Mouse (Mus musculus): ENCODE data around the gene Ppp1ca. TPM values are rescaled to one million over a fixed set of nuclear protein-coding genes. Genes with fewer than 3 reads are reported as not detected.

Gene Ppp1ca
- polyA plus RNA-seq, 1 experiment from 2014 or later: 1,070 TPM

DNA sequence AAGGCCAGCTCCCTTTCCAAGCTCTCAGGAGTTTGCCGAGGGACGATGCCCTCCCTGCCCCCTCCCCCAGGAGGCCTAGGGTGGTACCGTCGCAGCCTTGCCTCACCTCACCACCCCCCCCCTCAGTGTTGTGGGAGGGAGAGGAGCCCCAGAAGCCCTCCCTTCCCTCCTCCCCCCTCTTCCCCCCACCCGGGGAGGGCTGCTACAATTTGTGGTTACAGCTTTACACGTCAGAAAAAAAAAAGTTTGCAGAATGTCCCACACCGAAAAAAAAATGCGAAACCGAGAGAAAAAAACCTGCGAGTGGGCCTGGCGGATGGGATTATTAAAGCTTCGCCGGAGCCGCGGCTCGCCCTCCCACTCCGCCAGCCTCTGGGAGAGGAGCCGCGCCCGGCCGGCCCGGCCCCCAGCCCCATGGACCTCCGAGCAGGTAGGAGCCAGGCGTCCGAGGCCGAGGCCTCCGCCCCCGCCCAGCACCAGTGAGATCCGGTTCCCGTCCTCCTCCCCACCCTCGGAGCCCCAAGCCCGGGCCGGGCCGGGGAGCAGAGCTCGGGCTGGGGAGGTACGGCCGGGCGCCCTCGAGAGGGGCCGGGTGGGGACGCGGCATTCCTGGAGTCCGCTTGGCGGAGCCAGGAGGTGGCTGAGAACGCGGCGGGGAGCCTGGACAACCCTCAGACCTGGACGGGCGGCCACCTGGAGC, 22.4 kb downstream of the Ppp1ca start, which contains the start of the genes Clcf1 and AC109138.7:
TSS of gene Clcf1 (plus strand) at position 168 of the 700 bp plus-strand sequence.
TSS of gene AC109138.7 (plus strand) at position 287 of the 700 bp plus-strand sequence.
- Histone ChIP-seq H3K27me3 (ENCODE audit: low read depth, poor library complexity, severe bottlenecking) (peaks cover 44% of the 10 kb centered on the region), H3K4me1 (peaks cover 76% of the 10 kb centered on the region), H3K36me3 (no peaks in the 10 kb centered on the region), H3K9me3 (replicated peaks) (no peaks in the 10 kb centered on the region), H3K27ac (peak within 1 kb of the TSS; percentile 97), H3K4me3 (peak within 1 kb of the TSS; percentile 83)
- under 1% methylated on average over 49 of the region's 49 CpGs for WGBS
- peak; percentile 78 for DNase-seq (ENCODE audit: low spot score)

DNA sequence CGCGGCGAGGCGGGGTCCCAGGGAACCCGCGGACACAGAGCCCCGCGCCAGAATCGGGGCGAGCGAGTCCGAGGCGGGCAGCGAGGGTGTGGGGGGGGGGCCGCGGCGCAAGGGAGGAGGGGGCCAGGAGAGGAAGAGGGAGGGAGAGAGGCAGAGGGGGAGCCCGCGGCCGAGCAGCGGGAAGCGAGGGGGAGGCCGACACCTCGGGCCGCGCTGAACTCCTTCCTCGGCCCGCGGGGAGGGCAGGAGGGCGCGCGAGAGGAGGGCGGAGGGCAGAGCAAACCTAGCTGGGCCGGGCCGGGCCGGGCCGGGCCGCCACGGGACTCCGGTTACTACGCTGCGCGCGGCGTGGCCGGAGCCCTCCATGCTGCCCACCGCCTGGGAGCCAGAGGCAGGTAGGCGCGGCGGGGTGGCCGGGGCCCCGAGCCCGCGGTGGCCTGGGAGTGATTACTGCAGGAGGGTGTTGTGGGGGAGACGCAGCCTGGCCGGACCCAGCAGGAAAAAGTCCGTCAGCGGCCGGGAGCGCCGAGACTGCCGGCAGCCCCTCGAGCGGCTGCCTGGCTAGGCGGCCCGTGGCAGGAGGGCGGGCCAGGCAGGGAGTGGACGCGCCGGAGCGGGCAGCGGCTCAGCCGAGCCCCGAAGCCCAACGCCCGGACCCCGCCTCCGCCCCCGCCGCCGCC, 23.0 kb downstream of the Ppp1ca start:
- Histone ChIP-seq H3K4me3 (peak overlapping the region; percentile 83), H3K27me3 (ENCODE audit: low read depth, poor library complexity, severe bottlenecking) (peaks cover 44% of the 10 kb centered on the region), H3K9me3 (replicated peaks) (no peaks in the 10 kb centered on the region), H3K4me1 (peaks cover 83% of the 10 kb centered on the region), H3K36me3 (no peaks in the 10 kb centered on the region), H3K27ac (peak overlapping the region; percentile 97)
- peak; percentile 73 for DNase-seq (ENCODE audit: low spot score)
- 1% methylated on average over 74 of the region's 81 CpGs for WGBS

DNA sequence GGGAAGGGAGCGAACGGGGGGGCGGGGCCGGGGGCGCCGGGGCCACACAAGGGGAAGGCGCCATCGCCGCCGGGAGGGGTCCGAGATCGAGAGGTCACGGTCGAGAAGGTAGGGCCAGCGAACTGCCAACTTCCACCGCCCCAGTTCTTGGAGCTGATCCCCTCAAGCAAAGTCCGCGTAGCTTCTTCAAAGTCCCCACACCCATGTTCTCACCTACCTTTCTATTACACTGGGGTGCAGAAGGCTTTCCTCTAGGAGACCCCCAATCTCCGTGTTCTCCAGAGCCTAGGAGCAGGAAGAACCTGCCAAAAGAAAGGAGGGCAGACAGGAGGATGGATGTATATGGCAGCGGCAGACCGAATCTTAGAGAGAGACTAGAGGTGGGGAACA, 23.6 kb downstream of the Ppp1ca start:
- Histone ChIP-seq H3K4me3 (peak overlapping the region; percentile 83), H3K36me3 (0 out of 2 replicates have a peak, but pooled peaks cover 3% of the 10 kb centered on the region), H3K27me3 (ENCODE audit: low read depth, poor library complexity, severe bottlenecking) (peaks cover 45% of the 10 kb centered on the region), H3K9me3 (replicated peaks) (no peaks in the 10 kb centered on the region), H3K4me1 (peaks cover 88% of the 10 kb centered on the region), H3K27ac (peak overlapping the region; percentile 97)
- WGBS: 2% methylated on average over 20 of the region's 21 CpGs
- peak; percentile 60 for DNase-seq (ENCODE audit: low spot score)

DNA sequence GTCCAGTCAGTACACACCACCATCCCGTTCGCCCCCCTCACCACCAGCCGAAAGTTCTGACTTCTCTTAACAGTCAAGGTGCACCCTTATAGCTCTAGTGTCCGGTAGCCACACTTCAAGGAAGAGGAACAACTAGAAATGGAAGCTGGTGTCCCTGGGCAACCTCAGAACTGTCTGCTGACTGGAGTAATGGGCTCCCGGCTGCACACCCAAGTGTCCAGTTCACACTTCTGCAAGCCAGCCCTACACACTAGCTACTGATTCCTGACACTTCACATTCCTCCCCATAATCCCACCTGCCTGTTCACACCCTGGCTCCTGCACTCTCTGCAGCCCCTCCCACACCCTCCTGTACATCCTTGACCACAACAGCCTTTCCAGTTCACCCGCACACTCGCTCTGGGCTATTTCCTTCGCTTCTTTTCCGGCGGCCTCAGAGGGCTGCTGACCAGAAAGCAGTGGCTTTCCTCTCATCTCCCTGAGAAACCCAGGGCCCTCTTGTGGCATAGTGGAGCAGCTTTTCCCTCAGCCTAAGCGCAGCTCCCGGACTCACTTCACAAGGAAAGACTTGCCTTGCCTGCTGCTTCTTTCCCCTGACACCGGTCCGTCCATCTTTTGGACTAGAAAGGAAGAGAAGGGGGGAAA, 24.3 kb downstream of the Ppp1ca start:
- H3K9me3 ChIP-seq (replicated peaks): no peaks in the 10 kb centered on the region
- 16% methylated on average over 14 of the region's 14 CpGs for WGBS
- H3K36me3 ChIP-seq: peaks cover 9% of the 10 kb centered on the region; the same call in 1 of the 2 replicates
- H3K4me1 ChIP-seq: peaks cover 95% of the 10 kb centered on the region
- peak overlapping the region; percentile 83 for H3K4me3 ChIP-seq
- H3K27me3 ChIP-seq (ENCODE audit: low read depth, poor library complexity, severe bottlenecking): peaks cover 51% of the 10 kb centered on the region
- peak; percentile 61 for DNase-seq (ENCODE audit: low spot score)
- H3K27ac ChIP-seq: peak overlapping the region; percentile 97

DNA sequence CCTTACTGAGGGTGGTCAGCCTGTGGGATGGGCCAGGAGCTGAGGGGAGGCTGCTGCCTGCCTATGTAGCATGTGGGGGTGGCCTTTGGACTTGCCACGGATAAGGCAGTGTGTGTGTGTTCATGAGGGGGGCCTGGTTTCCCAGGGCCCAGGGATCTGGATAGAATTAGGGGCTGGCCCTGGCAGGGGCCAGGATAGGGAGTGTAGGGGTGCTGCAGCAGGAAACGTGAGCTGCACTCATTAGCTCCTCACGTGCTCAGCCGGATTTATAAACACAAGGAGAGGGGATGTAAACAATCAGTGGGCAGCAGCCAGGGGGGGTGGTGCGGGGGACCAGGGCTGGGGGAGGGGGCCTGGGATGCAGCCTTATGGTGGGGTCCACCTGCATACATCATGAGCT, 25.3 kb downstream of the Ppp1ca start:
- H3K4me3 ChIP-seq: peak overlapping the region; percentile 83
- peak overlapping the region; percentile 97 for H3K27ac ChIP-seq
- peaks cover 51% of the 10 kb centered on the region for H3K27me3 ChIP-seq (ENCODE audit: low read depth, poor library complexity, severe bottlenecking)
- peaks cover 95% of the 10 kb centered on the region for H3K4me1 ChIP-seq
- DNase-seq (ENCODE audit: low spot score): peak; percentile 58
- WGBS: 2% methylated on average over 5 of the region's 5 CpGs
- peaks cover 19% of the 10 kb centered on the region for H3K36me3 ChIP-seq
- no peaks in the 10 kb centered on the region for H3K9me3 ChIP-seq (replicated peaks)

DNA sequence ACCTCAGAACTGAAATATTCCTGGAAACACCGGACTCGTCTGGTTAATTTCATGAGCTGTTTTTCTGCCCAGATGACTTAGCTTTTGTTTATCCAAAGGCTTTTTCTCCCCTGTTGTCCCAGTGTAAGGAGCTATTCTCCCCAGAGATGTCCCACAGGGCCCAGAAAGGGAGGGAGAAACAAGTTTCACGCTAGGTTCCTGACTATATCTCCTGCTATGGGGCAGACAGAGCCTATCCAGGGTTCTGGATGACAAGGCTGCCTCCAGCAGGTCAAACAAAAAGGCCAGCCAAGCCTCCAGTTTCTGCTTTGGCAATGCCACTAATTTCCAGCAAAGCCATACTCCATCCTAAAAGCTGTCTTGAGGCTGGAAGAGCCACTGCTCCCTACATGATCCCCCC, 26.0 kb downstream of the Ppp1ca start:
- peaks cover 95% of the 10 kb centered on the region for H3K4me1 ChIP-seq
- WGBS: 54% methylated on average over 3 of the region's 3 CpGs
- H3K27me3 ChIP-seq (ENCODE audit: low read depth, poor library complexity, severe bottlenecking): peaks cover 51% of the 10 kb centered on the region
- peak overlapping the region; percentile 97; the same call in 1 of the 2 replicates for H3K27ac ChIP-seq
- H3K4me3 ChIP-seq: no peak overlapping the region
- DNase-seq (ENCODE audit: low spot score): no peak
- peaks cover 26% of the 10 kb centered on the region for H3K36me3 ChIP-seq
- no peaks in the 10 kb centered on the region for H3K9me3 ChIP-seq (replicated peaks)

DNA sequence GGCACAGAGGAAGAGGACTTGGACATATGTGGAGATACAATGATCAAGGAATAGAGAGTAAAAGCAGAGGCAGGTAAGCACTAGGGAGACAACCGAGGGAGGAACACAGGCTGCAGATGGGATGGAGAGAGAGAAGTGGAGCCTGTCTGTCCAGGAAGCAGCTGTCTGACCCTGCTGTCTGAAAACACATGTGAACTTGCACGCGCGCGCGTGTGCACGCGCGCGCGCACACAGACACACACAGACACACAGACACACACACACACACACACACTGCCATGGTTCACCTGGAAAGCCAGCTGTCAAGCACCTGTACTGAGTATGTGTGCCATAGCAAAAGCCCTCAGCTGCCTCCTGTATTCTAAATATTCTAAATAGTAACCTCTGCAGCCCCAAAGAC, 26.4 kb downstream of the Ppp1ca start:
- H3K4me1 ChIP-seq: peaks cover 92% of the 10 kb centered on the region

DNA sequence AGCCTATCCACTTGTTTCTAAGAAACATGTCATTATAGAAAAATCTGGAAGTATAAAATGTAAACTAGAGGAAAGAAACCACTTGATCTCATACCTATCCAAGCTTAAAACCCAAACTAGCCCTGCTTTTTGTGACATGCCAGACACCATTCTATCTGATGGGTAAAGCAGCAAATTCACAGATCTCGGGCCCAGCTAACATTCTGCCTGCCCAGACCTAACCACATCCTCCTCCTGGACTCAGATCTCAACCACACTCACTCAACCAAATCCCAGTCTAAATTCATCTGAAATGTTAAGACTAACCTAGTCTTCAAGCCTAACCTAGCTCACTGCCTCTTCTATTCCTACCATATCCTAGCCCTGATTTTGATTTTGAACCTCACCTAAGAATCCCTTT, 26.9 kb downstream of the Ppp1ca start:
- WGBS: 75% methylated on average over 1 of the region's 1 CpGs
- Histone ChIP-seq H3K9me3 (replicated peaks) (no peaks in the 10 kb centered on the region), H3K4me1 (peaks cover 87% of the 10 kb centered on the region), H3K27me3 (ENCODE audit: low read depth, poor library complexity, severe bottlenecking) (peaks cover 42% of the 10 kb centered on the region), H3K27ac (no peak overlapping the region), H3K36me3 (peaks cover 29% of the 10 kb centered on the region), H3K4me3 (no peak overlapping the region)
- no peak for DNase-seq (ENCODE audit: low spot score)

More for the DNA sequence above, 26.4 kb downstream of the Ppp1ca start:
- H3K9me3 ChIP-seq (replicated peaks): no peaks in the 10 kb centered on the region
- peaks cover 29% of the 10 kb centered on the region for H3K36me3 ChIP-seq
- WGBS: 84% methylated on average over 11 of the region's 11 CpGs
- DNase-seq (ENCODE audit: low spot score): no peak
- peaks cover 47% of the 10 kb centered on the region for H3K27me3 ChIP-seq (ENCODE audit: low read depth, poor library complexity, severe bottlenecking)
- peak overlapping the region; percentile 97; the same call in 1 of the 2 replicates for H3K27ac ChIP-seq
- no peak overlapping the region for H3K4me3 ChIP-seq

DNA sequence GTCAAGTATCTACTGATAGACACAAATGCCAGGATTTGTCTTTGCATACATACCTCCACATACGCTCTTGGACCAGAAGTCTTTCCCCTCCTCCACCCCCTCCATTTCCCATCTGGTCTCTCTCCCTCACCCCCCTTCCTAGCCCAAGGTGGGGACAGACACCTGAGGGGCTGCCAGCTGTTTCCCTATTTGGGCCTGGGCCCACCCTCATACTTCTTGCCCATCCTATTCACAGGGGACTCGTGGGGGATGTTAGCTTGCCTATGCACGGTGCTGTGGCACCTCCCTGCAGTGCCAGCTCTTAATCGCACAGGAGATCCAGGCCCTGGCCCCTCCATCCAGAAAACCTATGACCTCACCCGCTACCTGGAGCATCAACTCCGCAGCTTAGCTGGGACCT, 28.1 kb downstream of the Ppp1ca start:
- Histone ChIP-seq H3K27me3 (ENCODE audit: low read depth, poor library complexity, severe bottlenecking) (peaks cover 39% of the 10 kb centered on the region), H3K27ac (0 out of 2 replicates have a peak overlapping the region, but pooled peaks have one; percentile 10), H3K4me1 (peaks cover 75% of the 10 kb centered on the region), H3K4me3 (no peak overlapping the region), H3K36me3 (peaks cover 29% of the 10 kb centered on the region), H3K9me3 (replicated peaks) (no peaks in the 10 kb centered on the region)
- whole genome bisulfite sequencing: 88% methylated on average over 6 of the region's 6 CpGs
- DNase-seq (ENCODE audit: low spot score): no peak

DNA sequence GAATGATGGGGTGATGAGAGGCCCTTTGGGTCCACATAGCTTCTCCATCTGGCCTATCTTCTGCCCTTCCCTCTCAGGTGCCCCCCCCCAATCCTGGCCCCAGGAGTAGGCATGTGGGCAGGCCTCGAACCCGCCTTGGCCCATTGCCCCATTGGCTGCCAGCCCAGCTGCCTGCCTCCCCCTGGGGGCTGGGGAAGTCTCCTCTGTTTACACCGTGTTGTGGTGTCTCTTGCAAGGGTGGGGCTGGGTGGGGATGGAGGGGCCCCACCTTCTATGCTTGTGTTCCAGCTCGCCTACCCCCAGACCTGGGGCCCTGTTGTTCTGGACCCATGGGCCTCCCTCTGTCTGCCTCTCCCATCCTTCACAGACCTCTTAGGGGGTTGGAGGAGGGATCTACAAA, 28.6 kb downstream of the Ppp1ca start:
- Histone ChIP-seq H3K4me1 (peaks cover 70% of the 10 kb centered on the region), H3K36me3 (peaks cover 29% of the 10 kb centered on the region), H3K4me3 (no peak overlapping the region), H3K9me3 (replicated peaks) (no peaks in the 10 kb centered on the region), H3K27me3 (ENCODE audit: low read depth, poor library complexity, severe bottlenecking) (peaks cover 35% of the 10 kb centered on the region), H3K27ac (peak overlapping the region; percentile 39; the same call in 1 of the 2 replicates)
- DNase-seq (ENCODE audit: low spot score): no peak
- 63% methylated on average over 4 of the region's 4 CpGs for WGBS

DNA sequence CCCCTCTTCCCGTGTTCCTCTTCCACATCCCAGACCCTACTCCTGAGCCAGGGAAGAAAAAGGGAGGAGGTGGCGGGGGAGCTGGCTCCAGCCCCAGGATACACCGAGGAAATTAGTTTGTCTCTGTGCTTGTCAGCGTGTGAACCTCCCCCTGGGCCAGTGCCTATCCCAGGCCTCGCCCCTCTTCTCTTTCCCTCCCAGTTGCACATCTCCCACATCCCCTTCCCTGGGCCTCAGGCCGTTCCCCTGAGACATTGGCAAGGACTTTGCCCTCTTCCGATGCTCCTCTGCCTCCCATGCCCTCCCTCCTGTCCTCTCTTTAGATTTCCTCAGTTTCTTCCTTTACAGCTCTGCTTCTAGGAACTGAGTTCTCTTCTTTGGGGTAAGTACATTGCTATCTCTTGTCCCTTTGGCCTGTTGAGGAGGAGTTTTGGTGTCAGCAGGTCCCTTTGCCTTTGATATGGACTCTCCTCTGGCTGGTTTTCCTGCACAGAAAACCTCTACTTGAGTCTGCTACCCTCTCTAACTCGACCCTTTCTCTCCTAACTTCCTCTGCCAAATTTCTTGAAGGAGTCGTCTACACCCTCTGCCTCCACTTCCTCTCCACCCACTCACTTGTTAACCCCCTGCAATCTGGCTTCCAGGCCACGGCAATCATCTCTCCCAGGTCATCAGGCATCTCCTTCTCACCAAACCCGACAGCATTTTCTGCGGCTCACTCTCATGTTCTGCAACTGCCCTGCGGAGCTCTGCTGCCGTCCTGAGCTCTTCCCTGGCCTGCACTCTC, 29.3 kb downstream of the Ppp1ca start:
- peaks cover 29% of the 10 kb centered on the region for H3K27me3 ChIP-seq (ENCODE audit: low read depth, poor library complexity, severe bottlenecking)
- H3K27ac ChIP-seq: peak overlapping the region; percentile 39; the same call in 1 of the 2 replicates
- no peaks in the 10 kb centered on the region for H3K9me3 ChIP-seq (replicated peaks)
- 32% methylated on average over 14 of the region's 14 CpGs for WGBS
- no peak overlapping the region for H3K4me3 ChIP-seq
- H3K4me1 ChIP-seq: peaks cover 63% of the 10 kb centered on the region
- peaks cover 29% of the 10 kb centered on the region for H3K36me3 ChIP-seq
- no peak for DNase-seq (ENCODE audit: low spot score)

DNA sequence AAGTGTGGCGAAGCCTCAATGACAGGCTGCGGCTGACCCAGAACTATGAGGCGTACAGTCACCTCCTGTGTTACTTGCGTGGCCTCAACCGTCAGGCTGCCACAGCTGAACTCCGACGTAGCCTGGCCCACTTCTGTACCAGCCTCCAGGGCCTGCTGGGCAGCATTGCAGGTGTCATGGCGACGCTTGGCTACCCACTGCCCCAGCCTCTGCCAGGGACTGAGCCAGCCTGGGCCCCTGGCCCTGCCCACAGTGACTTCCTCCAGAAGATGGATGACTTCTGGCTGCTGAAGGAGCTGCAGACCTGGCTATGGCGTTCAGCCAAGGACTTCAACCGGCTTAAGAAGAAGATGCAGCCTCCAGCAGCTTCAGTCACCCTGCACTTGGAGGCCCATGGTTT, 30.3 kb downstream of the Ppp1ca start:
- WGBS: 78% methylated on average over 11 of the region's 11 CpGs

More for the DNA sequence above, 30.3 kb downstream of the Ppp1ca start:
- H3K4me3 ChIP-seq: no peak overlapping the region
- H3K4me1 ChIP-seq: peaks cover 53% of the 10 kb centered on the region
- peaks cover 25% of the 10 kb centered on the region for H3K27me3 ChIP-seq (ENCODE audit: low read depth, poor library complexity, severe bottlenecking)
- peaks cover 29% of the 10 kb centered on the region for H3K36me3 ChIP-seq
- H3K9me3 ChIP-seq (replicated peaks): no peaks in the 10 kb centered on the region
- no peak overlapping the region for H3K27ac ChIP-seq
- no peak for DNase-seq (ENCODE audit: low spot score)

Measured in limb, embryonic 10.5 days (tissue).